Mouse (Mus musculus) thymus, adult 2 months (tissue): ENCODE data around the gene Sppl2b. TPM values are rescaled to one million over a fixed set of nuclear protein-coding genes. Genes with fewer than 3 reads are reported as not detected.
"Not testable (repeated sequence)": the region's sequence is repeated elsewhere in the genome, so short reads cannot be mapped to it uniquely, and the experiment has no call there.

Experiments
- DNase-seq: peaks from one replicate; pipeline ENCODE4 v3.0.0; 2021
- H3K27ac ChIP-seq: fragments of 200-500 bp; 2 replicates; pipeline ENCODE4 v1.5.1; 2012; ENCODE audit warnings: low read length, control low read depth; ENCODE audit not compliant: control insufficient read depth, insufficient read depth
- H3K27me3 ChIP-seq: fragments of 200-500 bp; 2 replicates; pipeline ENCODE4 v1.6.1; 2012; ENCODE audit warnings: mild to moderate bottlenecking, low read length, moderate library complexity, mixed read lengths; ENCODE audit not compliant: control insufficient read depth, insufficient read depth
- H3K36me3 ChIP-seq: fragments of 200-500 bp; 2 replicates; pipeline ENCODE4 v1.6.1; 2012; ENCODE audit warnings: mild to moderate bottlenecking, low read length, moderate library complexity; ENCODE audit not compliant: control insufficient read depth, insufficient read depth
- H3K4me1 ChIP-seq: fragments of 200-500 bp; replicated peaks from 2 replicates; pipeline ENCODE4 v1.6.1; 2012; ENCODE audit warnings: low read length; ENCODE audit not compliant: control insufficient read depth, insufficient read depth
- H3K4me3 ChIP-seq: fragments of 200-500 bp; 2 replicates; pipeline ENCODE4 v1.5.1; 2012; ENCODE audit warnings: mild to moderate bottlenecking, low read length, control low read depth, moderate library complexity; ENCODE audit not compliant: control insufficient read depth, insufficient read depth
- CTCF ChIP-seq: fragments of 200-500 bp; IDR thresholded peaks from 2 replicates; pipeline ENCODE4 v1.5.1; 2012; ENCODE audit warnings: mild to moderate bottlenecking, control low read depth, low read length, moderate library complexity, borderline replicate concordance; ENCODE audit not compliant: control insufficient read depth, poor library complexity, insufficient read depth; ENCODE audit errors: extremely low read depth
- POLR2A ChIP-seq: fragments of 200-500 bp; IDR thresholded peaks from 2 replicates; pipeline ENCODE4 v1.6.1; 2012; ENCODE audit warnings: mild to moderate bottlenecking, low read length, control low read depth, moderate library complexity; ENCODE audit not compliant: control insufficient read depth, poor library complexity, insufficient read depth; ENCODE audit errors: extremely low read depth
- WGBS: fragments of 180-500 bp; shearing (Covaris S2); methylation state at CpG from one replicate; pipeline ENCODE4 v1.1.7; 2018; 5-methylcytosine and 5-hydroxymethylcytosine counted together
- polyA plus RNA-seq: library from polyadenylated mRNA; depleted of rRNA; stranded (reverse); fragments of >200 nt; gene quantifications from 2 replicates; pipeline ENCODE4 v1.2.3, GENCODE M21; 2012

The Sppl2b gene
- polyA plus RNA-seq, 1 experiment, result 167 TPM

DNA sequence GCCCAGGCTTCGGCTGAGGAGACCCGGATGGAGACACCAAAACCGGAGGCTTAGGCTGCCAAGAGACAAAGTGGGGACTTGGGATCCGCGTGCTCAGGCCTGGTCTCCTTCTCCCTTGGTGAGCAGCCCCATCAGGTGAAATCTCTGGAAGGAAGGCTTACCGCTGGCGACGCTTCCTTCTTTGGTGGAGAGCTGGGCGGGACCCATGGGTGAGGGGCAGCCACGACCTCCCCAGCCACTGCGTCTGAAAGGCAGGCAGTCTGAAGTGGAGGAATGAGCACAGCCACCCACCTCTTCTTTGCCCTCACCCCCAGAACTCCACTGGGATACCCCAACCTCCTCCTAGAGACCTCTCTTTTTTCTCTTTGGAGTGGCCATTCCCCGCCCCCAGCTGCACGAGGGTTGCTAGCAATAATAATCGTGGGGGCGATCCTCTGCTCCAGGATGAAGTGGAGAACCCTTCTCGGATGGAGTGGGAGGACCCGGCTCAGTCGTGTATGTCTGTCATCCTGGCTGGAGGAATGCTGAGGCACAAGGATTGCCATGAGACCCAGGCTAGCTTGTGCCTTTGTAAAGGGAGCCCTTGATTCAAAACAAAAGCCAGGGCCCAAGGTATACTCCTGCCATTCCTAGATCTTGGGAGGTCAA lies 46.0 kb upstream of the Sppl2b start:
- Histone ChIP-seq H3K36me3 (peaks cover 1% of the 10 kb centered on the region; the same call in 1 of the 2 replicates), H3K27ac (no peak overlapping the region), H3K4me1 (peaks cover 16% of the 10 kb centered on the region), H3K4me3 (no peak overlapping the region), H3K27me3 (peaks cover 21% of the 10 kb centered on the region)
- DNase-seq, result no peak
- 18% methylated on average over 18 of the region's 18 CpGs for WGBS
- TF ChIP-seq POLR2A (no peak), CTCF (no peak)

DNA sequence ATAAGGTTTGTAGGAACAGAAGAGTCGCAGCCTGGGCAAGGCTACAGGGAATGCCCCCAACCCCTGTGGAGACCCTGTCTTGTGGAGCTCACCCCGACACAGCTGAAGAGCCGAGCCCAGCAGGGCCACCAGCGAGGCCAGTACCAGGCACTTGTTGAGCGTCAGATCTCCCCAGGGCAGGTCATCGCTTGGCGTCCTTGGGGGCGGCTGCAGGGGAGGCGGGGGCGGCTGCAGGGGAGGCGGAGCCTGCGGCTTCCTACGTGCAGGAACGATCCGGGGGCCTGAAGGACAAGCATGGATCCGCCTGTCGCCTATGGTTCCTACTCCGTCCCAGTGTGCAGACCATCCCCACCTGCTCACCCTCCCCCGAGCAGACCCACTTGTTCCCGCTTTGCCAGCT lies 45.0 kb upstream of the Sppl2b start:
- peaks cover 21% of the 10 kb centered on the region for H3K27me3 ChIP-seq
- no peak overlapping the region for H3K4me3 ChIP-seq
- TF ChIP-seq CTCF, result no peak
- no peak for TF ChIP-seq POLR2A

DNA sequence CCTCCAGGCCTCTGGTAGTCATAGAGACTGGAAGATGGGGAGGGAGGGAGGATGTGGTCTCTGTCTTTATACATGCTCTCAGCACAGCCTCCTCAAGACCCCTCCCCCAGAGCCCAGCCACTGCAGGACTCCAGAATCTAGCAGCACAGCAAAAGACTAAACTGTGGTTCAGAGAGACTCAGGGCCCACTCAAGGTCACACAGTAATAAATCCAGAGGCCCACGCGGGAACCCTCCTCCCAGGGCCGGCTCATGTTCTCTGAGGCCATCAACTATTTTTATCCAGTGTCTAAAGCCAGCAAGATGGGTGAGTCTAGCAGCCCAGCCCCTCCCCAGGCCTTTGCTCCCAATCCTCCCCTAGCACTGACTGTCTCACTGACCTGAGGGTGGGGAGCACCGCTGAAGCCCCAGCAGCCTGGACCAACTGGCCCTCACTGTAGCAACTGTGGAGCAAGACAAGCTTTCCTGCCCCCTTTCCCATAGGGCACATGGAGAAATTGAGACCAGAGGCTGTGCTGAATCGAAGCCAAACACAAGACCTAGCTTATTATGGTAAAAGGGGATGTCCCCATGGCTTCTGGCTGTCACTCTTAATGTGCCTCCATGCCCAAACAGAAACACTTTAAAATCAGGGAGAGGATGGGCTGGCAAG lies 42.6 kb upstream of the Sppl2b start:
- Histone ChIP-seq H3K36me3 (no peaks in the 10 kb centered on the region), H3K4me3 (no peak overlapping the region), H3K27ac (no peak overlapping the region), H3K27me3 (peaks cover 21% of the 10 kb centered on the region), H3K4me1 (0 out of 2 replicates have a peak, but pooled peaks cover 3% of the 10 kb centered on the region)
- DNase-seq, result no peak
- WGBS, result 71% methylated on average over 5 of the region's 5 CpGs
- TF ChIP-seq CTCF, result no peak
- no peak for TF ChIP-seq POLR2A

More for the DNA sequence above, 45.0 kb upstream of the Sppl2b start:
- H3K27ac ChIP-seq, result no peak overlapping the region
- WGBS, result 41% methylated on average over 20 of the region's 20 CpGs
- no peak for DNase-seq
- H3K36me3 ChIP-seq, result no peaks in the 10 kb centered on the region
- H3K4me1 ChIP-seq, result peaks cover 16% of the 10 kb centered on the region

DNA sequence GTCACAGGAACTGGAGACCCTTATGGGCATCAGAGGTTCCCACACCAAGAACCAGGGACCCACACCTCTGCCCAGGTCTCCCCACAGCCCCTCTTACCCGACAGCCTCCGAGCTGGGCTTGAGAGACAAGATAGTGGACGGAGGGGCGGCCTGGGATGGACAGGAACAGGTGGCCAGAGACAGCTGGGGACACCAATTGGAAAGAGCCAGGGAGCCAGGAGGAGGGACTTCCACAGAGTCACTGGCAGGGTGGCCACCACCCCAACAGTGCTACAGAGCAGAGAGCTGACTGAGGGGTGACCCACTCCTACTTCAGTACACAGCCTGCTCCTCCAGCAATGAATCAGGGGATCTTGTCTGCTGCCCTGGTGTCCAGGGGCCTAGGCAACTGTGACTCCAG lies 41.7 kb upstream of the Sppl2b start, which contains the start of gene Jsrp1:
TSS of gene Jsrp1 (minus strand) at position 133 of the 400 bp plus-strand sequence.
- Histone ChIP-seq H3K4me1 (0 out of 2 replicates have a peak, but pooled peaks cover 3% of the 10 kb centered on the region), H3K27me3 (peaks cover 18% of the 10 kb centered on the region), H3K27ac (no peak within 1 kb of the TSS), H3K36me3 (no peaks in the 10 kb centered on the region), H3K4me3 (no peak within 1 kb of the TSS)
- DNase-seq, result no peak
- TF ChIP-seq POLR2A, result no peak
- no peak for TF ChIP-seq CTCF
- WGBS, result 92% methylated on average over 4 of the region's 4 CpGs

DNA sequence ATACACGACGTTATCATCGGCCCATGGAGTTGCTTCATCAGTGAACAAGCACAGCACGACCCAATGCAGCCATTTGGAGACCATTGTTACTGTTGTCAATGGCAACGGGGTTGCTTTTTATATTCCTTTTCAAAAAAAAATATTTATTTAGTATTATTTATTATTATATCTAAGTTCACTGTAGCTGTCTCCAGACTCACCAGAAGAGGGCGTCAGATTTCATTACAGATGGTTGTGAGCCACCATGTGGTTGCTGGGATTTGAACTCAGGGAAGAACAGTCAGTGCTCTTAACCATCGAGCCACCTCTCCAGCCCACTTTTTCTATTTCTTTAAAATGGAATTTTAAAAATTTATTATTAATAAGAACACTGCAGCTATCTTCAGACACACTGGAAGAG lies 40.3 kb upstream of the Sppl2b start:
- no peak overlapping the region for H3K27ac ChIP-seq
- TF ChIP-seq POLR2A (no peak), CTCF (no peak)
- no peaks in the 10 kb centered on the region for H3K36me3 ChIP-seq
- no peak for DNase-seq
- peaks cover 6% of the 10 kb centered on the region; the same call in 1 of the 2 replicates for H3K27me3 ChIP-seq
- H3K4me3 ChIP-seq, result no peak overlapping the region
- H3K4me1 ChIP-seq, result no peaks in the 10 kb centered on the region
- 69% methylated on average over 7 of the region's 7 CpGs for WGBS

DNA sequence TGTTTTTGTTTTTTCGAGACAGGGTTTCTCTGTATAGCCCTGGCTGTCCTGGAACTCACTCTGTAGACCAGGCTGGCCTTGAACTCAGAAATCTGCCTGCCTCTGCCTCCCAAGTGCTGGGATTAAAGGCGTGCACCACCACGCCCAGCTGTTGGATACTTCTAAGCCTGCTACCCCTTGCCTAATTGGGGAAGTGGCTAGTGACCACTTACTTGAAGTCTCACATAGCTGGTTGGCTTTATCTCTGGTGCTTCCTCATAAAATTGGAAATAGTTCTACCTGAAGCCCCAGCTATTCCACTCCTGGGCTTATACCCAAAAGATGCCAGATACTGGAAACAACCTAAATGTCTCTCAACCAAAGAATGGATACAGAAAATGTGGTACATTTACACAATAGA lies 38.8 kb upstream of the Sppl2b start:
- H3K4me3 ChIP-seq, H3K4me1 ChIP-seq, DNase-seq, H3K27me3 ChIP-seq, H3K36me3 ChIP-seq, H3K27ac ChIP-seq: not testable (repeated sequence)
- 62% methylated on average over 3 of the region's 3 CpGs for WGBS
